Mouse (Mus musculus) cerebellum, adult 11 months (tissue): ENCODE results near the gene Ski.

Experiments
- DNase-seq: peaks from one replicate; pipeline ENCODE4 v3.0.0; 2022

Ski gene

GRCm38 (mm10) chr4:155126602-155127372 lies 95.6 kb downstream of the Ski start:
- no peak for DNase-seq

GRCm38 (mm10) chr4:155126194-155126593 lies 96.2 kb downstream of the Ski start:
- DNase-seq = no peak

- no peak for DNase-seq
Measured at GRCm38 (mm10) chr4:155125310-155125709, 97.1 kb downstream of the Ski start.

- DNase-seq = no peak
Measured at GRCm38 (mm10) chr4:155123868-155124534, 98.4 kb downstream of the Ski start.

- no peak for DNase-seq
Measured at GRCm38 (mm10) chr4:155122444-155123040, 99.8 kb downstream of the Ski start.

- no peak for DNase-seq
Measured at GRCm38 (mm10) chr4:155121915-155122443, 100.4 kb downstream of the Ski start.

- DNase-seq = no peak
Measured at GRCm38 (mm10) chr4:155121222-155121621, 101.2 kb downstream of the Ski start.

- DNase-seq = no peak
Measured at GRCm38 (mm10) chr4:155120583-155120982, 101.8 kb downstream of the Ski start.

GRCm38 (mm10) chr4:155120038-155120437 lies 102.4 kb downstream of the Ski start:
- no peak for DNase-seq

- no peak for DNase-seq
Measured at GRCm38 (mm10) chr4:155118278-155118677, 104.1 kb downstream of the Ski start.

- no peak for DNase-seq
Measured at GRCm38 (mm10) chr4:155117396-155117978, 104.9 kb downstream of the Ski start.

GRCm38 (mm10) chr4:155116607-155117006 lies 105.8 kb downstream of the Ski start:
- no peak for DNase-seq

- DNase-seq = no peak
Measured at GRCm38 (mm10) chr4:155113766-155114410, 108.5 kb downstream of the Ski start.

GRCm38 (mm10) chr4:155109471-155109870 lies 112.9 kb downstream of the Ski start:
- no peak for DNase-seq

- no peak for DNase-seq
Measured at GRCm38 (mm10) chr4:155107886-155108285, 114.5 kb downstream of the Ski start.
